Comparison of ENCODE assay signal across 9 mouse cellular contexts in the genomic region with DNA sequence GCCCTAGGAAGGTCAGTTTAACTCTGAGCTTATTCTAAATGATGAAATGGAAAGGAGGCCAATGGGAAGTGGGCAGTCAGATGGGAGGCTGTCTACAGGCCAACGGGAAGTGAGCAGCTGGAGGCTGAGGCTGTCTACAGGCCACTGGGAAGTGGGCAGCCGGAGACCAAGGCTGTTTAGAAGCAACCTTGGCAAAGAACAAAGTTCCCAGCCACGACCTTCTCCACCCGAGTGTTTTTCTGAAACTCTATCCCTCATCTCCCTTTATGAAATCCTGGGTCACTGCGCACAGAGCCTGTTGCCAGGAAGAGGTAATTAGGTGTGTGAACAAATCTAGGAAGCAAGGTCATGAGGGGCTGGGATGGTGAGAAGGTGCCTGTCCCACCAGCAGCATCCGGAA. TPM values are rescaled to one million over a fixed set of nuclear protein-coding genes. Genes with fewer than 3 reads are reported as not detected.
DNase-seq lines count a peak whose midpoint lies in the region; ATAC-seq lines count a peak whose summit lies in the region.
"Had no signal": no experiment of that assay in that cellular context is flagged by ENCODE, and none has a peak within 500 bp of the region (broad histone marks: within the 10 kb centered on the region; RNA-seq: fewer than 3 reads in every experiment).

No protein-coding gene starts in this region.

- no peaks in the 10 kb centered on the region for H3K9me3 ChIP-seq in hindbrain, embryonic 10.5 days
- no peaks in the 10 kb centered on the region for H3K9me3 ChIP-seq in hindbrain, embryonic 14.5 days (ENCODE audit: control insufficient read depth, low read length)
- H3K9me3 ChIP-seq in embryonic facial prominence, embryonic 10.5 days: no peaks in the 10 kb centered on the region
- H3K9me3 ChIP-seq: G1E had no signal

- 77% methylated on average over 6 of the region's 6 CpGs for WGBS in hindbrain, embryonic 10.5 days
- 80% methylated on average over 6 of the region's 6 CpGs for WGBS in hindbrain, embryonic 14.5 days
- WGBS in embryonic facial prominence, embryonic 10.5 days: 58% methylated on average over 6 of the region's 6 CpGs

- ATAC-seq in hindbrain, embryonic 14.5 days (ENCODE audit: low FRiP score): no peak
- ATAC-seq in megakaryocyte, adult 5-6 weeks (ENCODE audit: poor library complexity, severe bottlenecking): peak; percentile 28; the same call in 1 of the 2 replicates
- ATAC-seq in frontal cortex, adult (ENCODE audit: low TSS enrichment): no peak

- H3K36me3 ChIP-seq in hindbrain, embryonic 10.5 days: peaks cover 57% of the 10 kb centered on the region
- H3K36me3 ChIP-seq in hindbrain, embryonic 14.5 days (replicated peaks; ENCODE audit: control insufficient read depth, insufficient read depth): peaks cover 19% of the 10 kb centered on the region
- peaks cover 67% of the 10 kb centered on the region for H3K36me3 ChIP-seq in embryonic facial prominence, embryonic 10.5 days (replicated peaks)

- 0 out of 2 replicates have a peak overlapping the region, but pooled peaks have one; percentile 19 for H3K27ac ChIP-seq in hindbrain, embryonic 10.5 days
- H3K27ac ChIP-seq in hindbrain, embryonic 14.5 days: no peak overlapping the region
- 0 out of 2 replicates have a peak overlapping the region, but pooled peaks have one; percentile 80 for H3K27ac ChIP-seq in embryonic facial prominence, embryonic 10.5 days (replicated peaks)

- no peaks in the 10 kb centered on the region for H3K27me3 ChIP-seq in hindbrain, embryonic 10.5 days (ENCODE audit: insufficient read depth, poor library complexity, severe bottlenecking)
- no peaks in the 10 kb centered on the region for H3K27me3 ChIP-seq in hindbrain, embryonic 14.5 days (ENCODE audit: control insufficient read depth, insufficient read depth, low read length)
- no peaks in the 10 kb centered on the region for H3K27me3 ChIP-seq in embryonic facial prominence, embryonic 10.5 days (replicated peaks; ENCODE audit: low read depth, poor library complexity, severe bottlenecking)

- H3K4me2 ChIP-seq in hindbrain, embryonic 14.5 days (replicated peaks): no peak overlapping the region
- H3K4me2 ChIP-seq: midbrain, embryonic 11.5 days had no signal

- no peak overlapping the region for H3K9ac ChIP-seq in hindbrain, embryonic 14.5 days

- DNase-seq in hindbrain, embryonic 10.5 days (ENCODE audit: low spot score): no peak
- no peak for DNase-seq in hindbrain, embryonic 14.5 days (ENCODE audit: low spot score)
- DNase-seq in embryonic facial prominence, embryonic 10.5 days (ENCODE audit: low spot score): no peak
- DNase-seq in kidney, postnatal 25 days: peak; percentile 29 to 64
- DNase-seq in frontal cortex, postnatal 25 days (ENCODE audit: low spot score in 2 of 2): no peak

- peaks cover 44% of the 10 kb centered on the region for H3K4me1 ChIP-seq in hindbrain, embryonic 10.5 days (replicated peaks)
- peaks cover 11% of the 10 kb centered on the region for H3K4me1 ChIP-seq in hindbrain, embryonic 14.5 days (replicated peaks; ENCODE audit: control insufficient read depth, insufficient read depth, low read length)
- H3K4me1 ChIP-seq in embryonic facial prominence, embryonic 10.5 days: peaks cover 48% of the 10 kb centered on the region

- no peak overlapping the region for H3K4me3 ChIP-seq in hindbrain, embryonic 10.5 days
- no peak overlapping the region for H3K4me3 ChIP-seq in hindbrain, embryonic 14.5 days (replicated peaks; ENCODE audit: low read length)
- no peak overlapping the region for H3K4me3 ChIP-seq in embryonic facial prominence, embryonic 10.5 days

RNA-seq across cellular contexts. Expression of a gene that starts 25.3 kb away (rescaled TPM):
- 60.9 and 63.5 TPM in 2 replicates for polyA plus RNA-seq in hindbrain, embryonic 10.5 days (2016; fragmentation: Nextera tagmentation; extraction: Ambion mirVana)
- 26.8 and 30.9 TPM in 2 replicates for polyA plus RNA-seq in hindbrain, embryonic 14.5 days (2014; fragmentation: Nextera tagmentation; extraction: Ambion mirVana)
- 68.3 and 70.6 TPM in 2 replicates for polyA plus RNA-seq in embryonic facial prominence, embryonic 10.5 days (2016; fragmentation: Nextera tagmentation; extraction: Ambion mirVana)
- total RNA-seq in megakaryocyte, adult 5-6 weeks (2015): 44.2 and 46.2 TPM in 2 replicates
- total RNA-seq in megakaryocyte, adult 5-6 weeks (2017): 39.2 and 44.9 TPM in 2 replicates

RNA-seq across cellular contexts. Expression of a gene that starts 47.8 kb away (rescaled TPM):
- polyA plus RNA-seq in hindbrain, embryonic 10.5 days (2016; fragmentation: Nextera tagmentation; extraction: Ambion mirVana): 2.7 TPM in 2 replicates
- polyA plus RNA-seq in hindbrain, embryonic 14.5 days (2014; fragmentation: Nextera tagmentation; extraction: Ambion mirVana): 2.8 and 3.0 TPM in 2 replicates
- polyA plus RNA-seq in embryonic facial prominence, embryonic 10.5 days (2016; fragmentation: Nextera tagmentation; extraction: Ambion mirVana): 2.6 and 2.9 TPM in 2 replicates
- total RNA-seq in megakaryocyte, adult 5-6 weeks (2015): 1.4 and 1.8 TPM in 2 replicates
- total RNA-seq in megakaryocyte, adult 5-6 weeks (2017): 1.1 and 1.3 TPM in 2 replicates
- polyA plus RNA-seq: G1E had no signal

Comparison
In these comparisons a context has a peak if more than half of its experiments do, and no peak if none do; other contexts are left out.
1. DNase-seq: peak in kidney, postnatal 25 days (2 of 2); none in hindbrain, embryonic 10.5 days (single experiment), hindbrain, embryonic 14.5 days (single experiment), embryonic facial prominence, embryonic 10.5 days (single experiment) and frontal cortex, postnatal 25 days (0 of 2).